Mouse (Mus musculus) heart, adult 18-20 months (tissue): ENCODE results near the gene Kcnh1. TPM values are rescaled to one million over a fixed set of nuclear protein-coding genes. Genes with fewer than 3 reads are reported as not detected.

Experiments
- DNase-seq, 2 experiments: peaks; one replicate each; pipeline ENCODE4 v3.0.0; 2021 to 2022; ENCODE audit warnings: mixed read lengths in 1 of 2
- total RNA-seq, 2 experiments: library from RNA; stranded (reverse); gene quantifications; 2 replicates each; pipeline ENCODE4 v1.2.3; 2021

Gene Kcnh1
- total RNA-seq, 2 experiments from 2014 or later, result 0.15 TPM

GRCm38 (mm10) chr1:192463732-192464131 is 273.2 kb downstream of the Kcnh1 start:
- DNase-seq, result no peak

- no peak for DNase-seq
Measured at GRCm38 (mm10) chr1:192472366-192472765, 281.8 kb downstream of the Kcnh1 start.

DNA sequence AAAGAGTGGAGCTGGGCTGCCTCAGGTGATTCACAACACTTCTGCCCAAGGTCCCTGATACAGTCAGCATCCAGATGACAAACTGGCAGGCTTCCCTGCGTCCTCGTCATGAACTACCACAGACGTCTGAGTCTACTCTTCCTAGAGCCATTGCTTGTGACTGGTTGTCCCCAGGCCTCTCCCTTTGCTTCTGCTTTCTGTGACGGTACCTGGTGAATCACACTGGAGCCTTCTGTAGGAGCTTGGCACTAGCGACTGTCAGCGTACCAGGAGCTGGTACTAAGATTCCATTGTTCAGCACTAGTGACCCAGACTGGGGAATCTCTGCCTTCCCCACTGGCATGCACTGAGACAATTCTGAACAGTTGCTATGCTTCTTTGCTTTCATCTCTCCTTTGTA is 282.6 kb downstream of the Kcnh1 start:
- DNase-seq, result no peak

DNA sequence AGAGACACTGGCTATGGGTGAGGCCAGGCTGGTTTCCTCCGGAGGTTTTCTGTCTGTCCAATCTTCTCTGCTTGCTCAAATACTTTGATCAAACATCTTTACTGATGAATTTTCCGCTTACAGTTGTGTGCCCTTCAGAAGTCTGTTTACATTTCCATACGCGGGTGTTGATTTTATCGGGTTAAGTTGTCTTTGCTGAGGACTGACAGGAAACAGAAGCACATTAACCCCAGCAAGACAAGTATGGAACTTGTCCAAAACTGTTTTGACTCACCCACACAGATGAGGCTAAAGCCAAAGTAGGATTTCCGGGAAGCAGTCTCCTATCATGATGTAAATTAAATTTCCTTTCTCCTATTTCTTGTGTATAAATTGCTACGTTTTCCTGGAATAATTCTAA is 286.1 kb downstream of the Kcnh1 start:
- DNase-seq, result no peak

DNA sequence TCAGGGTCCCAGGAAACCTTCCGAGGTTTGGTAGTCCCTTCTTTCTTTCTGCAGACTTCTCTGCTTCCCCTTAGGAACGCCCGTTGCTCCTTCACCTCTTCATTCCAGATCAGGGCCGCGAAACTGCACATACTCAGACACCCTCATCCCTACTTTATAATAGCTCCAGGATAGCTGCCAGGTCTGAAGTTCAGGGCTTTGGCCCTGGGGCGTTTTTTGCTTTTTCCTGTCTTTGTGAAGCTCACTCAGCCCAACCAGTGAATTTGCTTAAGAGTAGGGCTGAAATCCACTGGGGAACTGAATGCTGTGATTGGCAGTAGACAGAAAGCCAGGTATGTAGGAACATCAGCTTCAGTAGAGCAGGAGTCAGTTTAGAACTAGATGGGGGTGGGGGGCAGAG is 287.0 kb downstream of the Kcnh1 start:
- DNase-seq, result no peak

DNA sequence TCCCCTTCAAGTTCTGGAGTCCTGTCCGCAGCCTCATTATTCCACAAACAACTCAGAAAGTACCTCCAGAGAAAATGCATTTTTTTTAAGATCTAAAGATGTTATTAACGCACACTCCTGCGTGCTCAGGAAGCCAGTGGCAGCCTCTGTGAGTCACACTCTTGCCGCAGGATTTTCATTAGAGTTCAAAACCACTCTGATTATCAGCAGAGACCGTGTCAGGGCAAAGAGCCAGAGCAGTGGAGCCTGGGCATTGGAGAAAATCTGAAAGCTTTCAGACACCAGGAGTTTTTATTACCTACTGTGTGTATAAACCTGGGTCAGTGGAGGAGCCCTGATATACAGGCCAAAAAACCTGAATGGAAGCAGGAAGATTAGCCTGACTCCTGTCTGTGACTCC is 287.6 kb downstream of the Kcnh1 start:
- no peak for DNase-seq

GRCm38 (mm10) chr1:192480072-192480784 is 289.7 kb downstream of the Kcnh1 start:
- no peak for DNase-seq

DNA sequence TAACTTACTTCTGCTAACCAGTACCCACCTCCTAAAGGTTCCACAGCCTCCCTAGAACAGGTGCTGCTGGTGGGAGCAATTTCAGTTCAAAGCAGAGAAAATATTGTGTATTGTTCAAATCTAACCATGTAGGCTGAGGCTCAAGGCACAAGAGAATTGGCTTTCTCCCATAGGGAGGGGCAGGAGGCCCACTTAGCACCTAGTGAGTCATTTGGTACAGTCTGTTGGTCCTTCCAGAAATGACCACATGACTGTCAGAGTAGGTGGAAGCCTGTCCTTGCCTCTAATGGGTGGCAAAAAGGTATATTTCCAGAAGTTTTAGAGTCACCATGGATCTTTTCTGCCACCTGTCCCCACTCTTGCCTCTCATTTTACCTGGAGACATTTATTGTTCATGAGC is 290.9 kb downstream of the Kcnh1 start:
- DNase-seq, result no peak

GRCm38 (mm10) chr1:192485030-192485429 is 294.5 kb downstream of the Kcnh1 start:
- no peak for DNase-seq

DNA sequence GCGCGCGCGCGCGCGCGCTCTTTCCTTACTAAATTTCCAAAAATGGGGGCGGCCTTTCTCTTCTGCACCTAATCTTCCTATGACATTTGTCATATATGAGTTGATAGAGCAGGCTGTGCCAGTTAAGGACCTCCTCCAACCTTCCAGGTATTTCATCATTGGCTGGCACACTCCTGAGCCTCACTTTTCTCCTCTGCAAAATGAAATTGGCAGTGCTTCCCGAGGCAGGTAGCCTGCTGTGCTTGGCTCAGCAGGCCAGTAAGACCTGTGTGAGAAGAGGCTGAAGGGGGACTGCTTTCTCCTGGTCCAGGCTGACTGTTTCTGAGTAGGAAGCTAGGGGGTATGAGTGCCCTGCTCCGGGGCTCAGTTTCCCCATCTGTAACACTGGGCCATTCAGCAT is 297.0 kb downstream of the Kcnh1 start:
- DNase-seq, result no peak

- DNase-seq, result no peak
Measured at GRCm38 (mm10) chr1:192489908-192490825, 299.6 kb downstream of the Kcnh1 start.

GRCm38 (mm10) chr1:192497505-192497904 is 306.9 kb downstream of the Kcnh1 start:
- DNase-seq, result no peak

- DNase-seq, result no peak
Measured at GRCm38 (mm10) chr1:192502016-192502415, 311.4 kb downstream of the Kcnh1 start.

DNA sequence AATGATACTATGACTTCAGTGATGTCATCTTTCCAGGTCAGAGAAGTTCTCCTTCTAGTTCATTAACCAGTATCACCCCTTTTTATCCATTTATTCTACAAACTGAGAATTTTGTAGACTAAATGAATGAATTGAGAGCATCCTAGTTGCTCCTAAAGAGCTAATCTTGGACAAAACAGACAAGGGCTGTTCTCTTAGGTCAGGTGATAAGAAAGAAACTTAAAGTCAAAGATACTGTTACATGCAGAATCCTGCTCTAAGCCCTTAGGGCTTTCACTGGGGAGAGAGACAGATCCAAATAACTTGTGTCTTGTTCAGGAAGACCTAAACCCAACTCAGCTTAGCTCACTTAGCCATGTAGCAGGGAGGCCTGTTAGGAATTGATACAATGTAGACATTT is 312.3 kb downstream of the Kcnh1 start:
- no peak for DNase-seq

DNA sequence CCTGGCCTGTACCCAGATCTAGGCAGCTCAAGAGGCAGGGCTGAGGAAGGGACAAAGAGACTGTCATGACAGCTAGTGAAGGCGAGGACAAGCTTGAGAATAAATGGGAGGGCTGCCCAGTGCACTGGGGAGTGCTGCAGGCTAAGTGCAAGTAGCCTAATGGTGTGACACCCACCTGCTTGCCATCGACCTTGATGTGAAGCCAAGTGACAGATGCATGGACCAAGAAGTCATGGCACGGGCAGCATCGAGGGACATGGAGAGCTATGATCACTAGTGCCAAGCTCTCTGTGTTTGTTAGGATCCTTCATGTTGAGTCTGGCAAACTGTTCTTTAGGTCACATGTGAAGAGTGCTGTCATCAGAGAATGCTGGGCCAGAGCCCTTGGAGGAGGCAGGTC is 313.1 kb downstream of the Kcnh1 start:
- no peak for DNase-seq

GRCm38 (mm10) chr1:192512821-192513220 is 322.2 kb downstream of the Kcnh1 start:
- DNase-seq, result no peak

GRCm38 (mm10) chr1:192515373-192515772 is 324.8 kb downstream of the Kcnh1 start:
- no peak for DNase-seq

GRCm38 (mm10) chr1:192519713-192520112 is 329.1 kb downstream of the Kcnh1 start:
- no peak for DNase-seq

DNA sequence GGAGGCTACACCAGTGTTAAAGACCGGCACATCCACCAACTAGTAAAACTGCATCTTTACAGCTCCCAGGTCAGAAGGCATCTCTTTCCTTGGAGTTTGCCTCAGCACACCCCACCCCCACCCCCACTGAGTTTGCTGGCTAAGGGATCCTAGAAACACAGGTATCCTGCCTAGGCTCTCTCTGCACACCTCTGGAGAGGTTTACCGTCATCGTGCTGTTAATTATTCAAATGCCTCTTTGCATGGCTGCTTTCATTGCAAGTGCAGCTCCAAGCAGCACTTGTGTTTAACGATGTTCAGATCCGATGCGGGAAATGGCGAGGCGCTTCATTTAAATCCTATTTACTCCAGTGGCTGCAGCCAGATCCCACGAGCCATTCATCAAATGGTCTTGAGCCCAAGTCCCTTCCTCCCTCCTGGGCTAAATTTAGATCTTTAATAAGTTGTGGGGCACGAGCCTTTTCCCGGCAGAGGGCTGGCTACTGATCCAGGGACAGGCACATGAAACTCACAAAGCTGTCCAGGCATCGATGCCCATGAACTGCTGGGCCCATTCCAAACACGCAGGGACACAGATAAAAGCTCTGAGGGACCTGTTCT is 330.4 kb downstream of the Kcnh1 start:
- peak; percentile 49 to 73 for DNase-seq

GRCm38 (mm10) chr1:192522376-192523178 is 332.0 kb downstream of the Kcnh1 start:
- no peak for DNase-seq

DNA sequence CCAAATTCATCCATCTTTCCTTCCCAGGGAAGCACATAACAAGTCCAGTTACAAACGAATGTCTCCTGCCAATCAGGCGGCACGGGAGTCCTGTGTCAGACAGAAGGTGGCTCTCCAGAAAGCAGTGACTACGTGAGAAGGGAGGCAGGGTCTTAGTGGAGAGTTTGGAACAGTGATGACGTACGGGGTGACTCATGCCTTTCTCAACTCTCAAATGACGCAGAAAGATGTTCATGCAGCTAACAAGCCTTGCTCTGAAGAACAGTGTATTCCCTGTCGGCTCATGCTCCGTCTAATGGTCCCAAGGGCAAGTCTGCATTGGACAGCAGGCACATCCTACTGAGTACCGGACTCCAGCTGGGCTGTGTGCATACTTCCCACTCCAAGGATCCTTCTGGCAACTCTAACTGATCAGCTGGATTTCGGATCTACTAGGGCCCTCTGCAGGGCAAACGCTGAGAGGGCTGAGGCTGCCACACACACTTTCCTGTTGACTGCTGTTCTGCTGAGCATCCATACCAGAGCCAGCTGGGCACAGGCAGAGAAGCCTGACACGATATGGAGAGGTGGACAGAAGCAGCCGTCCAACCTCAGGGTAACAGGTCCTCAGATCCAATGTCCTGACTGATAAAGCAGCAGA is 335.3 kb downstream of the Kcnh1 start:
- no peak for DNase-seq
